Mouse (Mus musculus) bone marrow macrophage, adult 2 months (primary cell): ENCODE measurements around the gene Tnc.

Experiments
- CTCF ChIP-seq: IDR thresholded peaks from 2 replicates; pipeline ENCODE4 v1.5.1; 2012; ENCODE audit warnings: low read depth, mild to moderate bottlenecking, low read length, moderate library complexity
- POLR2A ChIP-seq: IDR thresholded peaks from 2 replicates; pipeline ENCODE4 v1.6.1; 2012; ENCODE audit warnings: mild to moderate bottlenecking, low read depth, low read length, borderline replicate concordance

GRCm38 (mm10) chr4:63988090-63988489 is 58.7 kb downstream of the Tnc start:
- TF ChIP-seq CTCF = no peak
- no peak for TF ChIP-seq POLR2A
